Mouse (Mus musculus): ENCODE results near the gene Fdxr. TPM values are rescaled to one million over a fixed set of nuclear protein-coding genes. Genes with fewer than 3 reads are reported as not detected.

Gene Fdxr
- polyA plus RNA-seq, 2 experiments, result 12.3 to 13.7 TPM

DNA sequence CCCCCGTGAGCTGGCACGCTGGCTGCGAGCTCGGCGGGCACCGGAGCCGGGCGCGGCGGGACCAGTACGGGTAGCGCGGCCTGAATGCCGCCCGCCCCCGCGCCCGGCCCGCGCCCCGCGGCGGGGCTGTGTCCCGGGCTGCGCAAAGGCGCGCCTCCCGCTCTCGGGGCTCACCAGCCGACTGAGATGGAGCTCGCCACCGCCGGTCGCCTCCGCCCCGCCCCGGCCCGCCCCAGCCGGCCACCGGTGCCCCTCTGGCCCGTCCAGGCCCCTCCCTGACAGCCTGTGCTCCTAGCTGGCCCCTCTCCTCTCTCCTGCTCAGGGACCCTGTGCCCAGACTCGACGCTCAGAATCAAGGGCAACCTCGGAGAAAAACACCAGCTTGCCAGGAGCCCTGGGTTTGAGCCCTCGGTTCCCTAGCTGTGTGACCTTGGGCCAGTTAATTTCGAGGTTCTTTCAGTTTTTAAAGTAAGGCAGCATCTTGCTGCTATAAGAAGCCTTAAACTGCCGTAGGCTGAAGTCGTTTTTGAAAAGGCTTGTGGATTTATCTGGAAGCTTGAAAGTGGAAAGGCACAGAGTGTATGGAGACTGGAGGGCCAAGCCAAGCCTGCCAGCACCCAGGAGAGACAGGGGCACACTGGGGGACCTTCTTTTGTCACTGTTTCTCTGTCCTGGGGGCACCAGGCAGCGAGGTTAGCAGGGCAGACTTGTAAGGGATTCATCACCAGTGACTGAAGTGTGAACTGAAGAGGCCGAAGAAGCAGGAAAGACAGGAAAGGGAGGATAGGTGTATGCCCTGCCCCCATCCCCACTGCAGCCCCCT lies 9.6 kb downstream of the Fdxr start, which contains the start of gene Grin2c:
Gene Grin2c (minus strand): TSS at position 183 of the 823 bp plus-strand sequence.
- H3K9me3 ChIP-seq (ENCODE audit: control insufficient read depth, low read length), result no peaks in the 10 kb centered on the region
- H3K4me2 ChIP-seq (ENCODE audit: low read depth), result peak within 1 kb of the TSS; percentile 31; the same call in 1 of the 2 replicates
- H3K4me3 ChIP-seq (ENCODE audit: insufficient read depth in 1 of 2, low read depth in 2 of 2, low read length in 2 of 2), result peak within 1 kb of the TSS in 1 of 2 experiments; percentile 1; a peak in 1 of 4 replicates
- H3K4me1 ChIP-seq (replicated peaks; ENCODE audit: control insufficient read depth in 2 of 2, insufficient read depth in 2 of 2, low read length in 1 of 2), result no peaks in the 10 kb centered on the region
- WGBS (ENCODE audit: insufficient replicate concordance), result 9% methylated on average over 31 of the region's 50 CpGs
- H3K27ac ChIP-seq, result no peak within 1 kb of the TSS
- peaks cover 44% of the 10 kb centered on the region for H3K27me3 ChIP-seq (ENCODE audit: control insufficient read depth, insufficient read depth, low read length)
- no peak for ATAC-seq (ENCODE audit: insufficient read depth)
- H3K36me3 ChIP-seq (replicated peaks; ENCODE audit: control insufficient read depth, insufficient read depth, low read depth), result no peaks in the 10 kb centered on the region
- TF ChIP-seq CTCF (IDR thresholded peaks at IDR 0.05; ENCODE audit: low read depth) (no peak), EP300 (IDR thresholded peaks at IDR 0.05; ENCODE audit: low read depth) (no peak)
- DNase-seq (ENCODE audit: low read depth in 3 of 3, low spot score in 3 of 3), result no peak
- H3K9ac ChIP-seq (replicated peaks), result no peak within 1 kb of the TSS

DNA sequence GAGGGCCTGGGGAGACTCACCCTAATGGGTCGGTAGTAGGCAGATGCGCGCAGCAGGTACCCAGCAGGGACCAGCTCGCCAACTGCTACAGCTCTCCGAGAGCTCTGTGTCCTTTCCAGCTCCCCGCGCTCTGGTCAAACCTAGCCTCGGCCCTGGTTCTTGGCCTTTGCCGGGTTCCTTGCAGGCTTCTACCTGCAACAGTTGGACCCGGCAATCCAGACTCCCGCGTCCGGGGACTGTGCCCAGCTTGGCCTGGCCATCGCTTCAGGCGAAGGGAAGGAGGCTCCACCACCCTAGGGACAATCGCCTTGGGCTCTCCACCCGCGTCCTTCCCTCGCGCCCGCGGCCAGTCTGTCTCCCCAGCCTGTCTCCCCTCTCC lies 10.5 kb downstream of the Fdxr start:
- WGBS (ENCODE audit: insufficient replicate concordance), result 4% methylated on average over 22 of the region's 22 CpGs
- H3K4me2 ChIP-seq (ENCODE audit: low read depth), result peak overlapping the region; percentile 31; the same call in 1 of the 2 replicates
- H3K27me3 ChIP-seq (ENCODE audit: control insufficient read depth, insufficient read depth, low read length), result peaks cover 45% of the 10 kb centered on the region
- no peaks in the 10 kb centered on the region for H3K9me3 ChIP-seq (ENCODE audit: control insufficient read depth, low read length)
- no peaks in the 10 kb centered on the region for H3K36me3 ChIP-seq (replicated peaks; ENCODE audit: control insufficient read depth, insufficient read depth, low read depth)
- no peak overlapping the region for H3K27ac ChIP-seq
- DNase-seq (ENCODE audit: low read depth in 3 of 3, low spot score in 3 of 3) (no peak), ATAC-seq (ENCODE audit: insufficient read depth) (no peak)
- H3K4me1 ChIP-seq (replicated peaks; ENCODE audit: control insufficient read depth in 2 of 2, insufficient read depth in 2 of 2, low read length in 1 of 2), result no peaks in the 10 kb centered on the region
- TF ChIP-seq CTCF (IDR thresholded peaks at IDR 0.05; ENCODE audit: low read depth), result no peak
- TF ChIP-seq EP300 (IDR thresholded peaks at IDR 0.05; ENCODE audit: low read depth), result no peak
- H3K4me3 ChIP-seq (ENCODE audit: insufficient read depth in 1 of 2, low read depth in 2 of 2, low read length in 2 of 2), result 0 out of 4 replicates have a peak overlapping the region, but pooled peaks of 1 of the 2 experiments have one; percentile 1
- H3K9ac ChIP-seq (replicated peaks), result no peak overlapping the region

DNA sequence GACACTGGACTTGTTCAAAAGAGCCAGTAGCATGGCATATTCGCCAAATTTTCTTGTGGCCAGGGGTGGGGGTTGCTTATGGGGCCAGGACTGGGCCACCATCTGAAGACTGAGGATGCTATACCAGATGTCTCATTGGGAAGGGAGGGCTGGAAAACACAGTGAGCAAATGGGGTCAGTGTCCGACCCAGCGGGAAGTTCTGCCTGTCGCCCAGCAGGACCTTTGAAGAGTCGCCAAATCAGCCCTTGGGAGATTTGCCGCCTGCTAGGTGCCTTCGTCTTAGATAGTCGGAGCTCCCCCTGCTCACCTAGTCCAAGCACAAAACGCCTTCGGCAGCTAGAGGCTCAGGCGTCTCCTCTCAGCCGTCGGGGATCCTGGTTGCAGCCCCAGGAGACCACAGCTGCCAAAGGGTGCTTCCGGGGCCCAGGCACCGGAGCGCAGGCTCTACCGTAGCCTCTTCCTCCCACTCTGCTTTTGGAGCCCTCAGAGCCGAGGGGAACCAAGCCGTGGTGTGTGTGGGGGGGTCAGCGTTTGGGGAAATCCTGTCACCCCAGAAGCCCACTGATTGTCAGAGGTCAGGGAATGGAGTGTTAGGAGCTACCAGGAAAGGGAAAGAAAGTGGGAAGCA lies 11.0 kb downstream of the Fdxr start:
- WGBS (ENCODE audit: insufficient replicate concordance), result 3% methylated on average over 20 of the region's 20 CpGs
- H3K4me3 ChIP-seq (ENCODE audit: insufficient read depth in 1 of 2, low read depth in 2 of 2, low read length in 2 of 2), result no peak overlapping the region
- ATAC-seq (ENCODE audit: insufficient read depth) (no peak), DNase-seq (ENCODE audit: low read depth in 3 of 3, low spot score in 3 of 3) (no peak)
- no peak for TF ChIP-seq EP300 (IDR thresholded peaks at IDR 0.05; ENCODE audit: low read depth)
- TF ChIP-seq CTCF (IDR thresholded peaks at IDR 0.05; ENCODE audit: low read depth), result no peak
- no peaks in the 10 kb centered on the region for H3K36me3 ChIP-seq (replicated peaks; ENCODE audit: control insufficient read depth, insufficient read depth, low read depth)
- H3K9me3 ChIP-seq (ENCODE audit: control insufficient read depth, low read length), result no peaks in the 10 kb centered on the region
- no peak overlapping the region for H3K9ac ChIP-seq (replicated peaks)
- H3K4me1 ChIP-seq (replicated peaks; ENCODE audit: control insufficient read depth in 2 of 2, insufficient read depth in 2 of 2, low read length in 1 of 2), result no peaks in the 10 kb centered on the region
- H3K4me2 ChIP-seq (ENCODE audit: low read depth), result no peak overlapping the region
- H3K27me3 ChIP-seq (ENCODE audit: control insufficient read depth, insufficient read depth, low read length), result peaks cover 45% of the 10 kb centered on the region
- H3K27ac ChIP-seq, result no peak overlapping the region

DNA sequence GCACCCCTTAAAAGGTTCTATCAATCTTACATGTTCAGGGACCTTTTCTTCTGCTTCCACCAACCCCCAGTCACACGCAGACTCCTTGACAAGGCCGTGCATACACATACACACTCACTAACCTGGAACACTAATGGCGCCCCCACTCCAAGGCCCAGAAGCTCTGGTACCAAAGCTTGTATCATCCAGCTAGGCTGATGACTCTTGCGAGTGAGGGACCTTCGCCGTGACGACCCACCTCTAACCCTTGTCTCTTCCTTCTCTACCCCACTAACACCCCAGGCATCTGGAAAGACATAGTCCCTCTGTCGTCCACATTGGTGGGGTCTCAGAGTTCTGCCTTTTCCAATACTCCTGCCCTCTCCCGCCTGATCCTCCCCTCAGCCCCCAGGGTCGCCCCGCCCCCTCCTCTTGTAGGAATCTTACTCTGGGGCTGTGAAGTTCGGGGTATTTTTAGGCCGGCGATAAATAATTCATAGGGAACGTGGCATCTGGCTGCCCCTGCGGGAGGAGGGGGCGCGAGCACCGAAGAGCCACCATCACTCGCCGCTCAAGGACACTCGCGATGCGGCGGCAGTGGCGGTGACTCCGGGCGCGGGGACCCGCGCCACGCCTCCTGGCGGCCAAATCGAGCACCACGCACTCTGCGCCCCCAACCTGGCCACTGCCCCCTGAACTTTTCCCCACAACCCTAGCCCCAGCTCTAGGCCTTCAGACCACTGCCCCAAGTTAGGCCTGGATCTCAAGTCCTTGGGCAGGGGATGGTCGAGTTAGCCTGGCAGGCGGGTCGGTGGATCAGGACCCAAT lies 11.8 kb downstream of the Fdxr start:
- peak; percentile 61 for TF ChIP-seq CTCF (IDR thresholded peaks at IDR 0.05; ENCODE audit: low read depth)
- TF ChIP-seq EP300 (IDR thresholded peaks at IDR 0.05; ENCODE audit: low read depth), result no peak
- H3K36me3 ChIP-seq (replicated peaks; ENCODE audit: control insufficient read depth, insufficient read depth, low read depth), result no peaks in the 10 kb centered on the region
- H3K9ac ChIP-seq (replicated peaks), result no peak overlapping the region
- DNase-seq (ENCODE audit: low read depth in 3 of 3, low spot score in 3 of 3), result no peak
- no peak overlapping the region for H3K4me3 ChIP-seq (ENCODE audit: insufficient read depth in 1 of 2, low read depth in 2 of 2, low read length in 2 of 2)
- H3K4me2 ChIP-seq (ENCODE audit: low read depth), result no peak overlapping the region
- no peaks in the 10 kb centered on the region for H3K9me3 ChIP-seq (ENCODE audit: control insufficient read depth, low read length)
- H3K27me3 ChIP-seq (ENCODE audit: control insufficient read depth, insufficient read depth, low read length), result peaks cover 45% of the 10 kb centered on the region
- no peak overlapping the region for H3K27ac ChIP-seq
- 7% methylated on average over 39 of the region's 39 CpGs for WGBS (ENCODE audit: insufficient replicate concordance)
- no peak for ATAC-seq (ENCODE audit: insufficient read depth)
- no peaks in the 10 kb centered on the region for H3K4me1 ChIP-seq (replicated peaks; ENCODE audit: control insufficient read depth in 2 of 2, insufficient read depth in 2 of 2, low read length in 1 of 2)

Data from liver, embryonic 14.5 days (tissue).